Mouse (Mus musculus) midbrain, embryonic 12.5 days (tissue): ENCODE measurements at regions not wholly inside any gene's neighbourhood (a gene's known extent, or its start where the extent isn't known, plus 50 kb on each side); places are given as distances from the start of the nearest gene placed in this dataset.
"Not testable (repeated sequence)": the region's sequence is repeated elsewhere in the genome, so short reads cannot be mapped to it uniquely, and the experiment has no call there.

Experiments used
- ATAC-seq: fragments of 200-750 bp; cut with Nextera tagmentation; 2 replicates; pipeline ENCODE4 v1.8.0; 2017; ENCODE audit warnings: low read depth, moderate TSS enrichment, moderate library complexity; ENCODE audit not compliant: low FRiP score
- H3K27ac ChIP-seq: fragments of 300-500 bp; sonication (generic); replicated peaks from 2 replicates; pipeline ENCODE4 v1.5.1; 2016; ENCODE audit warnings: mild to moderate bottlenecking
- H3K27me3 ChIP-seq: fragments of 300-500 bp; sonication (generic); 2 replicates; pipeline ENCODE4 v1.6.1; 2016; ENCODE audit warnings: mild to moderate bottlenecking
- H3K36me3 ChIP-seq: fragments of 300-500 bp; sonication (generic); 2 replicates; pipeline ENCODE4 v1.6.1; 2016
- H3K4me1 ChIP-seq: fragments of 300-500 bp; sonication (generic); 2 replicates; pipeline ENCODE4 v1.6.1; 2016
- H3K4me2 ChIP-seq: fragments of 300-500 bp; sonication (generic); replicated peaks from 2 replicates; pipeline ENCODE4 v1.6.1; 2016; ENCODE audit warnings: mild to moderate bottlenecking, moderate library complexity
- H3K4me3 ChIP-seq: fragments of 300-500 bp; sonication (generic); 2 replicates; pipeline ENCODE4 v1.5.1; 2016; ENCODE audit warnings: mild to moderate bottlenecking
- H3K9ac ChIP-seq: fragments of 300-500 bp; sonication (generic); replicated peaks from 2 replicates; pipeline ENCODE4 v1.6.1; 2016; ENCODE audit warnings: mild to moderate bottlenecking, moderate library complexity
- H3K9me3 ChIP-seq: fragments of 300-500 bp; sonication (generic); 2 replicates; pipeline ENCODE4 v1.6.1; 2016; ENCODE audit warnings: mild to moderate bottlenecking
- WGBS: fragments of 180-500 bp; shearing (Covaris S2); methylation state at CpG from one replicate; pipeline ENCODE4 v1.1.7; 2016; 5-methylcytosine and 5-hydroxymethylcytosine counted together

GRCm38 (mm10) chr4:67301020-67301419, 473.6 kb downstream of the Tlr4 start:
- no peak overlapping the region for H3K9ac ChIP-seq
- ATAC-seq, result peak; percentile 62; the same call in 1 of the 2 replicates
- 81% methylated on average over 6 of the region's 6 CpGs for WGBS

GRCm38 (mm10) chr4:67301740-67302139, 474.4 kb downstream of the Tlr4 start:
- H3K27me3 ChIP-seq, result no peaks in the 10 kb centered on the region
- H3K27ac ChIP-seq, result no peak overlapping the region
- no peak for ATAC-seq
- H3K9ac ChIP-seq, result no peak overlapping the region
- no peaks in the 10 kb centered on the region for H3K36me3 ChIP-seq
- H3K4me2 ChIP-seq, result no peak overlapping the region
- no peaks in the 10 kb centered on the region for H3K4me1 ChIP-seq
- H3K4me3 ChIP-seq, result no peak overlapping the region
- 86% methylated on average over 2 of the region's 2 CpGs for WGBS
- no peaks in the 10 kb centered on the region for H3K9me3 ChIP-seq

More at GRCm38 (mm10) chr4:67301020-67301419, 473.6 kb downstream of the Tlr4 start:
- no peaks in the 10 kb centered on the region for H3K9me3 ChIP-seq
- H3K27ac ChIP-seq, result no peak overlapping the region
- no peaks in the 10 kb centered on the region for H3K36me3 ChIP-seq
- no peak overlapping the region for H3K4me3 ChIP-seq
- H3K4me1 ChIP-seq, result no peaks in the 10 kb centered on the region
- H3K4me2 ChIP-seq, result no peak overlapping the region
- no peaks in the 10 kb centered on the region for H3K27me3 ChIP-seq

GRCm38 (mm10) chr4:67320098-67320497, 492.7 kb downstream of the Tlr4 start:
- H3K27me3 ChIP-seq, H3K9me3 ChIP-seq, H3K4me3 ChIP-seq, H3K27ac ChIP-seq, H3K4me1 ChIP-seq, H3K36me3 ChIP-seq, ATAC-seq, H3K4me2 ChIP-seq, H3K9ac ChIP-seq: not testable (repeated sequence)
